Mouse (Mus musculus) midbrain, embryonic 13.5 days (tissue): ENCODE data around the gene Usp21. TPM values are rescaled to one million over a fixed set of nuclear protein-coding genes. Genes with fewer than 3 reads are reported as not detected.

Source experiments
- ATAC-seq: fragments of 200-750 bp; cut with Nextera tagmentation; 2 replicates; pipeline ENCODE4 v1.8.0; 2017; ENCODE audit warnings: mild to moderate bottlenecking, moderate TSS enrichment, moderate library complexity
- H3K27ac ChIP-seq: fragments of 300-500 bp; sonication (generic); 2 replicates; pipeline ENCODE4 v1.5.1; 2015; ENCODE audit warnings: inconsistent platforms, mild to moderate bottlenecking, moderate library complexity
- H3K27me3 ChIP-seq: fragments of 300-500 bp; sonication (generic); 2 replicates; pipeline ENCODE4 v1.6.1; 2015; ENCODE audit warnings: mild to moderate bottlenecking, inconsistent platforms
- H3K36me3 ChIP-seq: fragments of 300-500 bp; sonication (generic); 2 replicates; pipeline ENCODE4 v1.6.1; 2015; ENCODE audit warnings: mild to moderate bottlenecking, inconsistent platforms
- H3K4me1 ChIP-seq: fragments of 300-500 bp; sonication (generic); replicated peaks from 2 replicates; pipeline ENCODE4 v1.6.1; 2015; ENCODE audit warnings: inconsistent platforms
- H3K4me2 ChIP-seq: fragments of 300-500 bp; sonication (generic); replicated peaks from 2 replicates; pipeline ENCODE4 v1.6.1; 2015; ENCODE audit warnings: moderate library complexity, mild to moderate bottlenecking, inconsistent platforms
- H3K4me3 ChIP-seq: fragments of 300-500 bp; sonication (generic); replicated peaks from 2 replicates; pipeline ENCODE4 v1.5.1; 2015; ENCODE audit warnings: mild to moderate bottlenecking, inconsistent platforms
- H3K9ac ChIP-seq: fragments of 300-500 bp; sonication (generic); replicated peaks from 2 replicates; pipeline ENCODE4 v1.6.1; 2015; ENCODE audit warnings: mild to moderate bottlenecking, inconsistent platforms
- H3K9me3 ChIP-seq: fragments of 300-500 bp; sonication (generic); 2 replicates; pipeline ENCODE4 v1.6.1; 2016; ENCODE audit warnings: mild to moderate bottlenecking, inconsistent platforms
- whole genome bisulfite sequencing: fragments of 180-500 bp; shearing (Covaris S2); methylation state at CpG from one replicate; pipeline ENCODE4 v1.1.7; 2015; 5-methylcytosine and 5-hydroxymethylcytosine counted together
- polyA plus RNA-seq: library from polyadenylated mRNA; unstranded; fragments of >200 nt; fragmentation: Nextera tagmentation; extraction: Ambion mirVana; gene quantifications from 2 replicates; pipeline ENCODE4 v1.2.1, GENCODE M21; 2015

The Usp21 gene
- polyA plus RNA-seq, 1 experiment from 2014 or later, result 121 TPM

DNA sequence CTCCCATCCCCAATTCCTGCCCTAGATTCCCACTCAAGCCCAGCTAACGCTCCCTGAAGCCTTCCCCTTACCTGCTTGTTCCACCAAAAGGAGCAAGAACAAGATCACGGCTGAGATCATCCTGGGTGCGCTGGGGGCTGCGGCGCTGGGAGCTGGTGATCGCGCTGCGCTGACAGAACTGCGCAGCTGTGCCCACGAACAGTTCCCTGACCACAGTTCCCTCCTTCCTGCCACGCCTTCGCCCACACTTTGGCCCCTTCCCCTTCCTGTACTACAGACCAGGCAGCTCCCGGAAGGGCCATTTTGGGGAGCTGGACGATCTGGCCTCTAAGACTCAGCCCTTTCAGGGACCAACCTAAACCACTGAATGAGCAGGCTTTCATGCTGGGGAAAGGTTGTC, 53.7 kb downstream of the Usp21 start, which contains the start of gene Fcer1g:
Fcer1g (minus strand) TSS at position 240 of the 400 bp plus-strand sequence.
- Histone ChIP-seq H3K4me1 (no peaks in the 10 kb centered on the region), H3K4me3 (no peak within 1 kb of the TSS), H3K9ac (no peak within 1 kb of the TSS), H3K36me3 (peaks cover 57% of the 10 kb centered on the region), H3K4me2 (no peak within 1 kb of the TSS), H3K27me3 (no peaks in the 10 kb centered on the region), H3K9me3 (no peaks in the 10 kb centered on the region), H3K27ac (no peak within 1 kb of the TSS)
- ATAC-seq, result no peak
- 92% methylated on average over 14 of the region's 14 CpGs for WGBS

DNA sequence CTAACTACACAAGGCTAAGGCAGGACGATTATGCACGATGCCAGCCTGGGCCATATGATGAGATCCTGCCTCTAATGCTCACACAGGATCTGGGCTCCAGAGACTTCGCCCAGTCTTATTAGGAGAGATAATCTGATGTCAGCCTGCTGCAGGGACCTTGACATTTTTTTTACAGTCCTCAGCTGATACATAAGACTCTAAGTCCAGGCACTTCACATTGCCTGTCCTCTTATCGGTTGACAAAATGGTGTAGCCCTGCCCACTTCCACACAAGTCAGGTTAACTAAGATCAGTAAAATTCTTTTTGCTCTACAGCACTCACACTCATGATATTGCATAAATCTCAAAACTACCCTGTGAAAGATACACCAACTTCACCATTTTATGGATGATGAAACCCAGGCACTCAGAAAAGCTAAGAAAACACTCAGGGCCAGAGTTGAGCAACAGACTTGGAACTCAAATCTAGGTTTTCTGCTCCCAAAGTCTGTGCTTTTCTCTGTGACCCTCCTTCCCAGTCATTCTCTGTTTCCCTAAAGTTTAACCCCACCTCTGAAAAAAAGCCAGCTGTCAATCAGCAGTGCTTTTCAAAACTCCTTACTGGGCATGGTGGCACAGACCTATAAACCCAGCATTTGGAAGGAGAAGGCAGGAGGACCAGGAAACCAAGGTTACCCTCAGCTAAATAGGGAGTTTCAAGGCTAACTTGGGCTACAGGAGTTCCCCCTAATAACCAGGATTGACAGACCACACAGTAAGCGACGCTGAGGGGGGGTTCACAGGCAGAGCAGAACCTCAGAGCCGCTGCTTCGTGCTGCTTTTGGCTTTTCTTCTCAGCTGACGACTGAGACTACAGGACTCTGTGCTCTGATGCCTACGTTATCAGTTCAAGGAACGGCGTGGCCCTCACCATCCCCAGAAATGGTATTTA, 54.7 kb downstream of the Usp21 start:
- H3K4me3 ChIP-seq, result no peak overlapping the region
- no peaks in the 10 kb centered on the region for H3K4me1 ChIP-seq
- H3K27me3 ChIP-seq, result no peaks in the 10 kb centered on the region
- 82% methylated on average over 12 of the region's 12 CpGs for WGBS
- H3K9me3 ChIP-seq, result no peaks in the 10 kb centered on the region
- no peak overlapping the region for H3K27ac ChIP-seq
- H3K36me3 ChIP-seq, result peaks cover 47% of the 10 kb centered on the region
- H3K4me2 ChIP-seq, result no peak overlapping the region
- H3K9ac ChIP-seq, result no peak overlapping the region
- no peak for ATAC-seq

GRCm38 (mm10) chr1:171232348-171232747, 55.4 kb downstream of the Usp21 start:
- H3K4me3 ChIP-seq, result no peak overlapping the region
- H3K27ac ChIP-seq, result no peak overlapping the region
- H3K27me3 ChIP-seq, result no peaks in the 10 kb centered on the region
- no peak for ATAC-seq
- H3K4me1 ChIP-seq, result no peaks in the 10 kb centered on the region
- H3K36me3 ChIP-seq, result peaks cover 39% of the 10 kb centered on the region
- H3K4me2 ChIP-seq, result no peak overlapping the region
- no peaks in the 10 kb centered on the region for H3K9me3 ChIP-seq
- WGBS, result 92% methylated on average over 5 of the region's 5 CpGs
- H3K9ac ChIP-seq, result no peak overlapping the region

Other genes with a start within 250 kb of the Usp21 start
- 4.8 and 6.0 TPM in 2 replicates for gene Fcgr3, start 223.1 kb downstream of the Usp21 start, polyA plus RNA-seq
- 2.0 and 3.7 TPM in 2 replicates for gene Cfap126, start 174.1 kb downstream of the Usp21 start, polyA plus RNA-seq
- 260 and 273 TPM in 2 replicates for gene Sdhc, start 137.4 kb downstream of the Usp21 start, polyA plus RNA-seq
- gene Mpz, start 137.3 kb downstream of the Usp21 start, polyA plus RNA-seq, result 0.15 and 0.20 TPM in 2 replicates
- gene Pcp4l1, start 91.7 kb downstream of the Usp21 start, polyA plus RNA-seq, result 17.0 and 23.0 TPM in 2 replicates
- gene Nr1i3, start 74.0 kb downstream of the Usp21 start, polyA plus RNA-seq, result 0.30 and 0.42 TPM in 2 replicates
- 33.5 and 37.9 TPM in 2 replicates for gene Tomm40l, start 65.5 kb downstream of the Usp21 start, polyA plus RNA-seq
- gene Apoa2, start 62.9 kb downstream of the Usp21 start, polyA plus RNA-seq, result 2.6 and 5.1 TPM in 2 replicates
- gene Fcer1g, start 53.6 kb downstream of the Usp21 start, polyA plus RNA-seq, result 20.2 and 20.8 TPM in 2 replicates
- 6.5 and 7.4 TPM in 2 replicates for gene Adamts4, start 37.6 kb downstream of the Usp21 start, polyA plus RNA-seq
- 231 and 234 TPM in 2 replicates for gene Ndufs2, start 36.6 kb downstream of the Usp21 start, polyA plus RNA-seq
- 99.0 and 99.8 TPM in 2 replicates for gene B4galt3, start 17.7 kb downstream of the Usp21 start, polyA plus RNA-seq
- gene Ppox, start 6.8 kb downstream of the Usp21 start, polyA plus RNA-seq, result 56.0 and 56.4 TPM in 2 replicates
- 112 and 126 TPM in 2 replicates for gene Ufc1, start 7.0 kb upstream of the Usp21 start, polyA plus RNA-seq
- 54.3 and 56.9 TPM in 2 replicates for gene Dedd, start 41.2 kb upstream of the Usp21 start, polyA plus RNA-seq
- 57.5 and 61.3 TPM in 2 replicates for gene Nit1, start 57.7 kb upstream of the Usp21 start, polyA plus RNA-seq
- gene Pfdn2, start 57.7 kb upstream of the Usp21 start, polyA plus RNA-seq, result 166 and 177 TPM in 2 replicates
- gene Klhdc9, start 72.8 kb upstream of the Usp21 start, polyA plus RNA-seq, result 4.2 and 4.6 TPM in 2 replicates
- 0.70 and 0.97 TPM in 2 replicates for gene Nectin4, start 82.1 kb upstream of the Usp21 start, polyA plus RNA-seq
- gene Arhgap30, start 101.0 kb upstream of the Usp21 start, polyA plus RNA-seq, result 0.63 TPM in 2 replicates
- gene Usf1, start 123.3 kb upstream of the Usp21 start, polyA plus RNA-seq, result 237 and 239 TPM in 2 replicates
- gene Tstd1, start 130.9 kb upstream of the Usp21 start, polyA plus RNA-seq, result 11.7 and 13.3 TPM in 2 replicates
- 8.3 and 9.7 TPM in 2 replicates for gene F11r, start 149.5 kb upstream of the Usp21 start, polyA plus RNA-seq
- 30.1 and 31.2 TPM in 2 replicates for gene Alyref2, start 215.5 kb upstream of the Usp21 start, polyA plus RNA-seq
- not detected in 2 replicates for gene Itln1, start 247.3 kb upstream of the Usp21 start, polyA plus RNA-seq